Mouse (Mus musculus): ENCODE results near the gene Arhgef3. TPM values are rescaled to one million over a fixed set of nuclear protein-coding genes. Genes with fewer than 3 reads are reported as not detected.
A peak's percentile ranks its signal among the peaks of the same experiment; 100 is the strongest.

Gene Arhgef3
- total RNA-seq, 2 experiments from 2014 or later, result 27.5 to 37.7 TPM

GRCm38 (mm10) chr14:27428973-27429711, 314.4 kb downstream of the Arhgef3 start:
- intact Hi-C loops (cut with DNase I), result loop anchor here (10.0 kb wide), 2 partner anchors 384 to 454 kb away; partner anchors contain the start of gene Appl1
- DNase-seq, result peak; percentile 81 to 85

- no peak for DNase-seq
- intact Hi-C loops (cut with DNase I), result no loop called here
These were observed 315.6 kb downstream of the Arhgef3 start for GRCm38 (mm10) chr14:27430280-27430679.

- DNase-seq, result no peak
- intact Hi-C loops (cut with DNase I), result no loop called here
These were observed 317.4 kb downstream of the Arhgef3 start for GRCm38 (mm10) chr14:27432064-27432463.

GRCm38 (mm10) chr14:27436116-27436515, 321.4 kb downstream of the Arhgef3 start:
- intact Hi-C loops (cut with DNase I), result no loop called here
- DNase-seq, result no peak

- DNase-seq, result no peak
- intact Hi-C loops (cut with DNase I), result no loop called here
These were observed 322.1 kb downstream of the Arhgef3 start for GRCm38 (mm10) chr14:27436826-27437225.

- intact Hi-C loops (cut with DNase I), result no loop called here
- DNase-seq, result no peak
These were observed 326.2 kb downstream of the Arhgef3 start for GRCm38 (mm10) chr14:27440921-27441320.

- intact Hi-C loops (cut with DNase I), result no loop called here
- DNase-seq, result no peak
These were observed 330.2 kb downstream of the Arhgef3 start for GRCm38 (mm10) chr14:27444851-27445281.

GRCm38 (mm10) chr14:27446963-27447362, 332.3 kb downstream of the Arhgef3 start:
- no peak for DNase-seq
- intact Hi-C loops (cut with DNase I), result no loop called here

Small RNA genes within 50 kb of the gene (microRNA-seq; reads per million reads assigned to microRNA genes)
- 0 reads per million in 2 experiments for gene Gm23633 (ENCODE audit: borderline number of aligned reads in 2 of 2)

Other genes with a start within 250 kb of the Arhgef3 start
- gene Asb14, start 220.3 kb upstream of the Arhgef3 start, total RNA-seq (2021), result 10 to 100 TPM; 89.6 to 92.3 TPM
- 10 to 100 TPM; 19.7 to 21.8 TPM for gene Appl1, start 143.7 kb upstream of the Arhgef3 start, total RNA-seq (2021)
- gene Hesx1, start 120.5 kb upstream of the Arhgef3 start, total RNA-seq (2021), result not detected
- 1 to 10 TPM; 4.8 to 5.1 TPM for gene Il17rd, start 76.0 kb upstream of the Arhgef3 start, total RNA-seq (2021)